Mouse (Mus musculus) megakaryocyte-erythroid progenitor cell, adult 5-6 weeks (primary cell): ENCODE results near the gene Ifnz. TPM values are rescaled to one million over a fixed set of nuclear protein-coding genes. Genes with fewer than 3 reads are reported as not detected.
"Not testable (repeated sequence)": the region's sequence is repeated elsewhere in the genome, so short reads cannot be mapped to it uniquely, and the experiment has no call there.

Experiments
- ATAC-seq: replicated peaks from 2 replicates; pipeline ENCODE4 v1.8.0; 2016; ENCODE audit warnings: mild to moderate bottlenecking, inconsistent platforms; ENCODE audit not compliant: severe bottlenecking, poor library complexity, low FRiP score, low TSS enrichment
- total RNA-seq, 2 experiments: library from RNA; stranded (forward) in 1 of 2; stranded (reverse) in 1 of 2; fragments of 200-1000, 215-1000 nt in 1 of 2; fragments of >200 nt in 1 of 2; fragmentation: Nextera tagmentation in 1 of 2; gene quantifications; 2 replicates each; pipeline ENCODE4 v1.2.3; 2014 to 2017

Ifnz gene
- total RNA-seq (2014; fragmentation: Nextera tagmentation) (0.57 TPM in 1 of 2 replicates, not detected in the other), total RNA-seq (2017) (0.11 TPM in 1 of 2 replicates, not detected in the other)

DNA sequence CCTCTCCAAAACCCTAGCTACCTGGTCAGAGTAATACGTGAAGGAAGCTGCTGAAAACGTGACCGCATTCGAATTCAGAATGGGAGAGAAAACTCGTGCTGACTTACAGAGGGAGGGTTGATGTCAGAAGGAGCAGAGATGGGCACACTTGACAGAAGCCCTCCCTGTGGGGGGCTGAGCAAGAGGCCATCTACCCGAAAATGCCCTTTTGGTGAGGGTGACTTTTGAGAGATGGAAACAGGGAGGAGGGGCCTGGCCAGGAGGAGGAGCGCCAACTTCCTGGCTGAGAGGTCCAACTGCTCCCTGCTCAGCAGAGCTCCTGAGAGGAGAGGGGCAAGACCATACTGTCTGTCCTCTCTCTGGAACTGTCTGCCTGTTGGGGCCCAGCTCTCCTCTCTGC lies at the start of gene Ifnz:
Gene Ifnz (plus strand): TSS at position 301 of the 400 bp plus-strand sequence.
- ATAC-seq = not testable (repeated sequence)

DNA sequence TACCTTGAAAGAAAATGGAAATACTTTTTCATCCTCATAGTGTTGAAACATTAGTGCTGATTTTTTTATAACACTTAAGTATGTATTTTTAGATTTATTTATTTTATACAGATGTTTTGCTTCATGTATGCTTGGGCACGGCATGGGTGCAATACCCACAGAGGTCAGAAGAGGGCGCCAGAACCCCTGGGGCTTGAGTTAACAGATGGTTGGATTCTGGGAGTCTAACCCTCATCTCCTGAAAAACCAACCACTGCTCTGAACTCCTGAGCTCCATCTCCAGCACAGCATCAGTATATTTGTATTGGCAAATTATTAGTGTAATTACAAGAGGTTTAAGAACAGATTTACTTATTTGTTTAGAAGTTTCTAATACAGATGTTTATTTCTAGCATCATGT lies 43.5 kb upstream of the Ifnz start:
- peak; percentile 87 for ATAC-seq

DNA sequence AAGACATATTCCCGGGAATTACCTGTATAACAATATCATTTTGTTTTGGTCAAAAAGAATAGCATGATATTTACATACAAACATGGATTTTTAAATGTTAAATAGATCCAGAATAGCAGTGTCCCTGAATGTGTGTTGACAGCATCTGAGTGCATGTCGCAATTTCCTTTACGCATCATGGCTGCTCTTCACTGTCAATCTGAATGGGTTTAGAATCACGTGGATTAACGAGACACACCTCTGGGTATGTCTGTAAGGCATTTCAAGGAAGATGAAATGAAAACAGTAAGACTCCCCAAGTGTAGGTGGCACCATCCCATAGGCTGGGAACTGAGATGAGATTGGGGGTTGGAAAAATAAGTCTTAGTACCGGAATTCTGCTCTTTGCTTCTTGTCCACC lies 42.9 kb upstream of the Ifnz start:
- no peak for ATAC-seq

DNA sequence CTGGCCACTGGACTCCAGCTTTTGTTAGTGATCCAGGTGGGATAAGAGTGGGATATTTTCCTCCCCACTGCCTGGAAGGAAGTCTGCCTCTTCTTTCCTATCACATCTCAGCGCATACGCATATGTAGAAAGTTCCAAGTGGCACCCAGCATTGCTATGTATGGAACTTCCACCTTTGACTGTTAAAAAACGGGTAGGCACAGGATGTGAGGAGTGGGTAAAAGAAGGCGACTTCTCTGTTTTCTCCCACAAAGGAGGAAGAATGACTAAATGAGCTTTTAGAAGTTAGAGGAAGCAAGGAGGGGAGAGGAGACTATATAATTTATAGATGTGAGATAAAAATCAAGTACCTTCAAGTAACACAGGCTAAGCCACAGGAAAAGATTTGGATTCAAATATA lies 40.5 kb upstream of the Ifnz start:
- no peak for ATAC-seq

DNA sequence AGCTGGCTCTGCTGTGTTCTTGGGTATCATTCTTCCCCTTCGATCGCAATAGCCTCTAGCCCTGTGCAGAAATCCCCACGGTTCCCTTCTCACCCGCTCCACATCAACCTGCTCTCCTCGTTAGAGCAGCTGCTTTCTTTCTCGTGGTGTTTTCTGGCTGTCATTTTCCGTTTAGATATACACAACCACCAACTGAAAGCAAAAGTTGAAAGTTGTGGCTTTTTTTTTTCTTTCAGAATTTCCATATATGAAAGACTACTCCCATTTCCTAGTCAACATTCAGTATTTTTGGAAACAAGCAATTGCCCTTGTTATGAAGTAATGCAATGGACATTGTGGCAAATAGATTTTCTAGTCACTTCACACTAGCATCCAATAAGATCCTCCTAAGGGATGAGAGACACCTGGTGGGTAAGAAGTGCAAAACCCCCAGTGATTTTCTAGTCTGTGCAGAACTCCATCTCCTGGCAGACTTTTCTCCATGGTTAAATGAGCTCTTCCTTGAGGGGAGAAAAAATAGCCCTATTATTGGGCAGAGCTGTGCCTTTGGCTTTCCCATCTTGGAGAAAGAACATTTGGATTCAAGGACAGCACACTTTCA lies 39.1 kb upstream of the Ifnz start:
- peak; percentile 59 for ATAC-seq

DNA sequence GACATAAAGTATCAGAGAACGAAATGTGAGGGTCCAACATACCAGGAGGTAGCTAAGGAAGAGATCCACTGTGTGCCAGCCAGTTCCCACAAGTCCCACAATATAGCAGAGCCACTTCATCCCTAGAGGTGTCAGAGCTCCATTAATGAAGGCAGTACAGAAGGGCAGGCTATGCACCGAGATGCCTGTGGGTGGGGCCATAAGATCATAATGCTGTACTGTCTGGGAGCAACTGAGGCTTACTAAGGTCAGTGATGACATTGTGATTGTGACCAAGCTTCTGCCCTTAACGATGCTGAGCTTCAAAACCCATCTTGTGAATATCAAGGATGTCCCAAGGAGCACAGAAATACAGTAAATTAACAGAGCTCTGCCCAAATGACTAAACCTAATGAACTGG lies 37.7 kb upstream of the Ifnz start:
- ATAC-seq = no peak

DNA sequence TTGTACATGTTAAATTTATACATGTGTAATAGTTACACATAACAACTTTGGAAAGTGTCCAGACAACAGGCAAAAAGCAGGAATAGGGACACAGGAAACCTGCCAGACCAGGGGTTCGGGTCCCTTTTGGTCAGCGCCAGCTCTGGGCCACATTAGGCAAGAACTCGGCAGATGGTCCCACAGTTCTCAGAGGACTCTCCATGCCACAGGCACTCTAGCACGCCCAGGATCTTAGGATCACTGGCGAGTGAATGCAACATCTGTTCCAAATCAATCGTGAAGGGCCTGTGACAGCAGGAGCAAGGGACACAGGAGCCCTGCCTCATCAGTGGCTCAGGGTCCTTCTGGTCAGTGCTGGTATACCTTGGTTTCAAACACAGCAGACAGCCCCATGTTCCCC lies 32.0 kb upstream of the Ifnz start:
- ATAC-seq = no peak

DNA sequence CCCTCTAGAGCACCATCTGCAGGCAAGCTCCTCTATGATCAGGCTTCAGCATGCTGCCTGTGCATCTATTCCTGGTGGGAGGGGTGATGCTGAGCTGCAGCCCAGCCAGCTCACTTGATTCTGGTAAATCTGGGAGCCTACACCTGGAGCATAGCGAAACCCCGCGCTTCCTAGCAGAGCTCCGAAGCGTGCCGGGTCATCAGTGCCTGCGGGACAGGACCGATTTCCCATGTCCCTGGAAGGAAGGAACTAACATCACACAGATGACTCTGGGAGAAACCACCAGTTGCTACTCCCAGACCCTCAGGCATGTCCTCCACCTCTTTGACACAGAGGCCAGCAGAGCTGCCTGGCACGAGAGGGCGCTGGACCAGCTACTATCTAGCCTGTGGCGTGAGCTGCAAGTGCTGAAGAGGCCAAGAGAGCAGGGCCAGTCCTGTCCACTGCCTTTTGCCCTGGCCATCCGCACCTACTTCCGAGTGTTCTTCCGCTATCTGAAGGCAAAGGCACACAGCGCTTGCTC lies 27.1 kb upstream of the Ifnz start, which contains the start of gene Gm13271:
Gene Gm13271 (plus strand): TSS at position 51 of the 523 bp plus-strand sequence.
- not testable (repeated sequence) for ATAC-seq

DNA sequence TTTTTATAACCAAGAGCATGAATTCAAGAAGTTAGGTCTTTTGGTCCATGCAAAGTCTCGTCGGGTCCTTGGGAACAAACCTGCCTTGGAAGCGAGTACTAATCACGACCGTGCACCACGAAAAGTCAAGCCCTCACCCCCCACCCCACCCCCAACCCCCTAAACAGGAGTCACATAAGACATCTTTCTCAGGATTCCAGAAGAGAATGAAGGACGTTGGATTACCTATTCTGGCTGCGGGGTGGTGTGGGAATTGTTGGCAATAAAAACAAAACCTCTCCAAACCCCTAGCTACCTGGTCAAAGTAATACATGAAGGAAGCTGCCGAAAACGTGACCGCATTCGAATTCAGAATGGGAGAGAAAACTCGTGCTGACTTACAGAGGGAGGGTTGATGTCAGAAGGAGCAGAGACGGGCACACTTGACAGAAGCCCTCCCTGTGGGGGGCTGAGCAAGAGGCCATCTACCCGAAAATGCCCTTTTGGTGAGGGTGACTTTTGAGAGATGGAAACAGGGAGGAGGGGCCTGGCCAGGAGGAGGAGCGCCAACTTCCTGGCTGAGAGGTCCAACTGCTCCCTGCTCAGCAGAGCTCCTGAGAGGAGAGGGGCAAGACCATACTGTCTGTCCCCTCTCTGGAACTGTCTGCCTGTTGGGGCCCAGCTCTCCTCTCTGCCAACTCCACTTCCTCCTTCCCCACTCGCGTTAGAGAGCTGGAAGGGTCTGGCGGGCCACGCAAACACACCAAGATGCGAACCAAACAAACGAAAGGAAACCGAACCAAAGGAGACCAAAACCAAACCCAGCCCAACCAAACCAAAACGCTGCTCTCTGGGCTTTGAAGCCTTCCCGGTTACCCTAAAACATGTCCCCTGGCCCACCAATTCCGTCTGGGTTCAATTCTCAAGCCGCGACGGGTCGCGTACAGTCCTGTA lies 25.1 kb upstream of the Ifnz start:
- not testable (repeated sequence) for ATAC-seq

DNA sequence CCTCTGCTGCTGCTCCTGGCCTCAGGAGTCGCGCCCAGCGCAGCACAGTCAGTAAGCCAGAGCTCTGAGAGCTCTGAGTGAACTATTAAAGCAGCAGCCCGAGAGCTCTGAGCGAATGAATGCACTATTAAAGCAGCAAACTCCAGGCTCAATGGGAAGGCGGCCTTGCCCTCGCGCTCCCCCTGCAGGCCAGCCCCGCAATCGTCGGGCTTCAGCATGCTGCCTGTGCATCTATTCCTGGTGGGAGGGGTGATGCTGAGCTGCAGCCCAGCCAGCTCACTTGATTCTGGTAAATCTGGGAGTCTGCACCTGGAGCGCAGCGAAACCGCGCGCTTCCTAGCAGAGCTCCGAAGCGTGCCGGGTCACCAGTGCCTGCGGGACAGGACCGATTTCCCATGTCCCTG lies 24.3 kb upstream of the Ifnz start:
- ATAC-seq = peak; percentile 100

DNA sequence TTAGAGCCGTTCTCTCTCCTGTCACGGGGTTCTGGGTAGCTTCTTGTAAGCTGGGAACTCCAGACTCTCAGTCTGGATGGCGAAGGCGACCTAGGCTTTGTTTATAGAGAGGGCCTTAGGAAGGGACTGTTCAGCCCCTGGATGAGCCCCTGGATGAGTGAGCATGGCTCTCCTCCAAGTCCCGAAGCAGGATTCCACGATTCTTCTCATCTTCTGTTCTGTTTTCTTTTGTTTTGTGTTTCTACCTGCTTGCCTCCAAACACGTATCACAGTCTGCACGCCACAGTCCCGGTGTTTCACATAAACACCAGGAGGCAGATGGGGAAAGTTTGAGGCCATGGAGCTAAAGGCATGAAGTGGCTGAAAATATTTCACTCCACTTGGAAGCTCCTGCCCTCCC lies 23.2 kb upstream of the Ifnz start:
- ATAC-seq = not testable (repeated sequence)

DNA sequence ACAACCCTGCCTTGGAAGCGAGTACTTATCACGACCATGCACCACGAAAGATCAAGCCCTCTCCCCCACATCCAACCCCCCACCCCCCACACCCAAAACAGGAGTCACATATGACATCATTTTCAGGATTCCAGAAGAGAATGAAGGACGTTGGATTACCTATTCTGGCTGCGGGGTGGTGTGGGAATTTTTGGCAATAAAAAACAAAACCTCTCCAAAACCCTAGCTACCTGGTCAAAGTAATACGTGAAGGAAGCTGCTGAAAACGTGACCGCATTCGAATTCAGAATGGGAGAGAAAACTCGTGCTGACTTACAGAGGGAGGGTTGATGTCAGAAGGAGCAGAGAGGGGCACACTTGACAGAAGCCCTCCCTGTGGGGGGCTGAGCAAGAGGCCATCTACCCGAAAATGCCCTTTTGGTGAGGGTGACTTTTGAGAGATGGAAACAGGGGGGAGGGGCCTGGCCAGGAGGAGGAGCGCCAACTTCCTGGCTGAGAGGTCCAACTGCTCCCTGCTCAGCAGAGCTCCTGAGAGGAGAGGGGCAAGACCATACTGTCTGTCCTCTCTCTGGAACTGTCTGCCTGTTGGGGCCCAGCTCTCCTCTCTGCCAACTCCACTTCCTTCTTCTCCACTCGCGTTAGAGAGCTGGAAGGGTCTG lies 22.2 kb upstream of the Ifnz start, which contains the start of gene Gm13283:
Gene Gm13283 (plus strand): TSS at position 510 of the 659 bp plus-strand sequence.
- ATAC-seq = not testable (repeated sequence)

DNA sequence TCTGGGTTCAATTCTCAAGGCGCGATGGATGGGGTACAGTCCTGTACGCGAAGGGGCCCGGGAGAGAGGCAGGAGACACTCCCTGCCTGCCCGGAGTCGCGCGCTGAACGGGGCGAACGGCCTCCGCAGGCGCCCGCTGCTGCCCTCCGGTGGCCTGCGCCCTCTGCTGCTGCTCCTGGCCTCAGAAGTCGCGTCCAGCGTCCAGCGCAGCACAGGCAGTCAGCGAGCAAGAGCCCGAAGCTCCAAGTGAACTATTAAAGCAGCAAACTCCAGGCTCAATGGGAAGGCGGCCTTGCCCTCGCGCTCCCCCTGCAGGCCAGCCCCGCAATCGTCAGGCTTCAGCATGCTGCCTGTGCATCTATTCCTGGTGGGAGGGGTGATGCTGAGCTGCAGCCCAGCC lies 21.5 kb upstream of the Ifnz start:
- ATAC-seq = not testable (repeated sequence)

DNA sequence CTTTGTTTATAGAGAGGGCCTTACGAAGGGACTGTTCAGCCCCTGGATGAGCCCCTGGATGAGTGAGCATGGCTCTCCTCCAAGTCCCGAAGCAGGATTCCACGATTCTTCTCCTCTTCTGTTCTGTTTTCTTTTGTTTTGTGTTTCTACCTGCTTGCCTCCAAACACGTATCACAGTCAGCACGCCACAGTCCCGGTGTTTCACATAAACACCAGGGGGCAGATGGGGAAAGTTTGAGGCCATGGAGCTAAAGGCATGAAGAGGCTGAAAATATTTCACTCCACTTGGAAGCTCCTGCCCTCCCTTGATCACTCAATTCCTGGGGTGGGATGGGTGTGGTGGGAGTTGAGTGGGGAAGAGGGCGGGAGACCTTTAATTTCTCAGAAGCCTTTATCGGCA lies 20.2 kb upstream of the Ifnz start:
- ATAC-seq = not testable (repeated sequence)

DNA sequence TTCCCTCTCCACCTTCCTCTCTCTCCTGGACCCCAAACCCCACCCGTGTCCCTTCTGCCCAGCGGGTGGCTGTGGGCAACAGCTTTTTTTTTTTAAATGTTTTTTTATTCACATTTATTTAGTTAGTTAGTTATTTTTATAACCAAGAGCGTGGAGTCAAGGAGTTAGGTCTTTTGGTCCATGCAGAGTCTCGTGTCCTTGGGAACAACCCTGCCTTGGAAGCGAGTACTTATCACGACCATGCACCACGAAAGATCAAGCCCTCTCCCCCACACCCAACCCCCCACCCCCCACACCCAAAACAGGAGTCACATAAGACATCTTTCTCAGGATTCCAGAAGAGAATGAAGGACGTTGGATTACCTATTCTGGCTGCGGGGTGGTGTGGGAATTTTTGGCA lies 19.6 kb upstream of the Ifnz start:
- ATAC-seq = not testable (repeated sequence)

DNA sequence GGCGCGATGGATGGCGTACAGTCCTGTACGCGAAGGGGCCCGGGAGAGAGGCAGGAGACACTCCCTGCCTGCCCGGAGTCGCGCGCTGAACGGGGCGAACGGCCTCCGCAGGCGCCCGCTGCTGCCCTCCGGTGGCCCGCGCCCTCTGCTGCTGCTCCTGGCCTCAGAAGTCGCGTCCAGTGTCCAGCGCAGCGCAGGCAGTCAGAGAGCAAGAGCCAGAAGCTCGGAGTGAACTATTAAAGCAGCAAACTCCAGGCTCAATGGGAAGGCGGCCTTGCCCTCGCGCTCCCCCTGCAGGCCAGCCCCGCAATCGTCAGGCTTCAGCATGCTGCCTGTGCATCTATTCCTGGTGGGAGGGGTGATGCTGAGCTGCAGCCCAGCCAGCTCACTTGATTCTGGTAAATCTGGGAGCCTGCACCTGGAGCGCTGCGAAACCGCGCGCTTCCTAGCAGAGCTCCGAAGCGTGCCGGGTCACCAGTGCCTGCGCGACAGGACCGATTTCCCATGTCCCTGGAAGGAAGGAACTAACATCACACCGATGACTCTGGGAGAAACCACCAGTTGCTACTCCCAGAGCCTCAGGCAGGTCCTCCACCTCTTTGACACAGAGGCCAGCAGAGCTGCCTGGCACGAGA lies 18.4 kb upstream of the Ifnz start:
- ATAC-seq = peak; percentile 83

DNA sequence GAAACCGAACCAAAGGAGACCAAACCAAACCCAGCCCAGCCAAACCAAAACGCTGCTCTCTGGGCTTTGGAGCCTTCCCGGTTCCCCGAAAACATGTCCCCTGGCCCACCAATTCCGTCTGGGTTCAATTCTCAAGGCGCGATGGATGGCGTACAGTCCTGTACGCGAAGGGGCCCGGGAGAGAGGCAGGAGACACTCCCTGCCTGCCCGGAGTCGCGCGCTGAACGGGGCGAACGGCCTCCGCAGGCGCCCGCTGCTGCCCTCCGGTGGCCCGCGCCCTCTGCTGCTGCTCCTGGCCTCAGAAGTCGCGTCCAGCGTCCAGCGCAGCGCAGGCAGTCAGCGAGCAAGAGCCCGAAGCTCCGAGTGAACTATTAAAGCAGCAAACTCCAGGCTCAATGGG lies 8.4 kb upstream of the Ifnz start, which contains the start of gene Gm13290:
Gene Gm13290 (plus strand): TSS at position 301 of the 400 bp plus-strand sequence.
- not testable (repeated sequence) for ATAC-seq

DNA sequence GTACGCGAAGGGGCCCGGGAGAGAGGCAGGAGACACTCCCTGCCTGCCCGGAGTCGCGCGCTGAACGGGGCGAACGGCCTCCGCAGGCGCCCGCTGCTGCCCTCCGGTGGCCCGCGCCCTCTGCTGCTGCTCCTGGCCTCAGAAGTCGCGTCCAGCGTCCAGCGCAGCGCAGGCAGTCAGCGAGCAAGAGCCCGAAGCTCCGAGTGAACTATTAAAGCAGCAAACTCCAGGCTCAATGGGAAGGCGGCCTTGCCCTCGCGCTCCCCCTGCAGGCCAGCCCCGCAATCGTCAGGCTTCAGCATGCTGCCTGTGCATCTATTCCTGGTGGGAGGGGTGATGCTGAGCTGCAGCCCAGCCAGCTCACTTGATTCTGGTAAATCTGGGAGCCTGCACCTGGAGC lies 5.3 kb upstream of the Ifnz start, which contains the start of gene Gm13289:
Gene Gm13289 (plus strand): TSS at position 301 of the 400 bp plus-strand sequence.
- not testable (repeated sequence) for ATAC-seq

DNA sequence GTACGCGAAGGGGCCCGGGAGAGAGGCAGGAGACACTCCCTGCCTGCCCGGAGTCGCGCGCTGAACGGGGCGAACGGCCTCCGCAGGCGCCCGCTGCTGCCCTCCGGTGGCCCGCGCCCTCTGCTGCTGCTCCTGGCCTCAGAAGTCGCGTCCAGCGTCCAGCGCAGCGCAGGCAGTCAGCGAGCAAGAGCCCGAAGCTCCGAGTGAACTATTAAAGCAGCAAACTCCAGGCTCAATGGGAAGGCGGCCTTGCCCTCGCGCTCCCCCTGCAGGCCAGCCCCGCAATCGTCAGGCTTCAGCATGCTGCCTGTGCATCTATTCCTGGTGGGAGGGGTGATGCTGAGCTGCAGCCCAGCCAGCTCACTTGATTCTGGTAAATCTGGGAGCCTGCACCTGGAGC lies 2.4 kb upstream of the Ifnz start, which contains the start of gene Gm13272:
Gene Gm13272 (plus strand): TSS at position 301 of the 400 bp plus-strand sequence.
- not testable (repeated sequence) for ATAC-seq
